Mouse (Mus musculus): ENCODE results near the gene Primpol.

DNA sequence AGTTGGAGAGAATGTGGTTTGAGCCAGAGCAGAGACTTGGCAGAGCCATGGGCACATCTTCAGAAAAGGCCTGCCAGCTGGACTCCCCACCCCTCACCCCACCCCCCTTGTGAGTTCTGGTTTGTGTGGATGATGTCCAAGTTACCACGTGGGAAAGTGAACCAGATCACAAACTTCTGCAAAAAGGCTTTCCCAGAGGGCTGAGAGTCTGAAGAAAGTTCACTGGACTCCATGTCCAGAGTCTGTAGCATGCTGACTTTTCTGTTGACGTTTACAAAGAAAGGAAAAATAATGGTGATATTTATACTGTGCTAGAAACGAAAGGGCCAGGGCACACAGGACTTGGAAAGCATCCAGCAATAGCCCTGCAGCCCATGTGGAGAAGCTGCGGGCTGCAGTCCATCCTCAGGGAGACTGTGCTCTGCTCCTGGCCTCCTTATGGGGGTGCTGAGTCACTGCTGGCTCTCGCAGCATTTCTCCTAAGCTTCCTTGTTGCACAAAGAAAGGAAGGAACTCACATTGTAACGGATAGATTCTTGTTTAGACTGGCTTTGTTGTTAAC lies 22.1 kb upstream of the Primpol start:
- TF ChIP-seq POLR2A (IDR thresholded peaks at IDR 0.05; ENCODE audit: borderline replicate concordance, low read depth, low read length) (no peak), CTCF (IDR thresholded peaks at IDR 0.05; ENCODE audit: low read depth, low read length) (no peak)

Data from bone marrow macrophage, adult 2 months (primary cell).